Mouse (Mus musculus) adrenal gland, adult (tissue): ENCODE measurements around the gene Fam72a.

ENCODE experiments used
- DNase-seq, 2 experiments: peaks; one replicate each; pipeline ENCODE4 v3.0.0; 2022 to 2023; ENCODE audit warnings: low spot score in 1 of 2; ENCODE audit not compliant: inconsistent age in 2 of 2

Gene Fam72a

GRCm38 (mm10) chr1:131578943-131579680 is 51.4 kb downstream of the Fam72a start:
- DNase-seq: no peak

DNA sequence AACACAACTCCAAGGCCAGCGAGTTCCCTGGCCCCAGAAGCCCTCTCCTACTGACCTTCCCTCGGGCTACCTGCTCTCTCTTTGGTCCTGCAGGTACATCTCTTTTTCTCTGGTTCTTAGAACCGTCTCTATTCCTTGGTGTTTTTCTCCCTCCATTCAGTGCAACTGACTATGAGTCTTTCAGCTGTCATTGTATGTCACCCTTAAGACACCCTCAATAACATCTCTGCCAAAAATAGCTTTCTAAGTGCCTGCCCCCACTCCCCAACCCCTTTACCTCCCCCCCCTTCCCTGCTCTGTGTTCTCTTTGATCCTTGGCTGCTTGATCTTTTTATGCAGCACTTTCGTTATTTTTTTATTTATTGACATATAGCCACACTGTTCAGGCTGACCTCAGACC is 52.7 kb downstream of the Fam72a start:
- DNase-seq: no peak

DNA sequence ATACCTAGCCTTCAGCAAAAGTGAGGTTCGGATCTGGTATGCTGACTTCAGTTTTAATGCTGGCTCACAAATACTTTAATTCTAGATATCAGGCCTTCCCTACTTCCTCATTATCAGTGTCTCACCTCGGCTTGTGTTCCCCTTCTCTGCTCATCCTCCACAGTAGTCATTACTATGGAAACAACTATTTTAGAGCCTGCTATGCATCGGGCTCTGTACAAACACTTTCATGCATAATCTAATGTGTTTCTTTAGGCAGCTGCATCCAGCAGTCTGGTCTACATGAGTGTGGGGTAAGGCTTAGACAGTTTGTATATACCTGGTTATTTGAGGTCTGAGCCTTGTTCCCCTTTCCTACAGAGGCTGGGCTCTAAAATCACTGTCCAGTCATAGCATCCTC is 55.9 kb downstream of the Fam72a start:
- no peak for DNase-seq

- DNase-seq: peak; percentile 55 to 76
These were observed 59.1 kb downstream of the Fam72a start for GRCm38 (mm10) chr1:131586836-131587235.
